Mouse (Mus musculus): ENCODE measurements around the gene Pdhb.

Gene Pdhb
- long read RNA-seq, experiment 1, transcript Pdhb-201 (10 exons, 1,513 nt), result major isoform, 111 of 128 reads
- long read RNA-seq, experiment 1, partial matches to known transcripts, result 11 of 128 reads
- long read RNA-seq, experiment 1, other reads (novel, unspliced or antisense), result 3 of 128 reads
- long read RNA-seq, experiment 2, transcript Pdhb-201 (10 exons, 1,513 nt), result major isoform, 104 of 130 reads
- long read RNA-seq, experiment 2, partial matches to known transcripts, result 15 of 130 reads
- long read RNA-seq, experiment 2, other reads (novel, unspliced or antisense), result 7 of 130 reads

GRCm38 (mm10) chr14:8172507-8173410, at the start of gene Pdhb:
Gene Pdhb (minus strand): TSS chr14:8173025.
- intact Hi-C loops (cut with DNase I), result no loop called here

- intact Hi-C loops (cut with DNase I), result no loop called here
Observed at GRCm38 (mm10) chr14:8222561-8222960, 49.7 kb upstream of the Pdhb start.

GRCm38 (mm10) chr14:8220912-8221311, 48.1 kb upstream of the Pdhb start:
- intact Hi-C loops (cut with DNase I), result no loop called here

- intact Hi-C loops (cut with DNase I), result no loop called here
Observed at GRCm38 (mm10) chr14:8220306-8220705, 47.5 kb upstream of the Pdhb start.

- intact Hi-C loops (cut with DNase I), result no loop called here
Observed at GRCm38 (mm10) chr14:8219876-8220275, 47.1 kb upstream of the Pdhb start.

GRCm38 (mm10) chr14:8218730-8219380, 46.0 kb upstream of the Pdhb start:
- intact Hi-C loops (cut with DNase I), result no loop called here

GRCm38 (mm10) chr14:8218238-8218637, 45.4 kb upstream of the Pdhb start:
- intact Hi-C loops (cut with DNase I), result no loop called here

GRCm38 (mm10) chr14:8216100-8216499, 43.3 kb upstream of the Pdhb start:
- intact Hi-C loops (cut with DNase I), result no loop called here

GRCm38 (mm10) chr14:8215208-8215778, 42.5 kb upstream of the Pdhb start:
- intact Hi-C loops (cut with DNase I), result no loop called here

- intact Hi-C loops (cut with DNase I), result no loop called here
Observed at GRCm38 (mm10) chr14:8214299-8215207, 41.7 kb upstream of the Pdhb start.

- intact Hi-C loops (cut with DNase I), result no loop called here
Observed at GRCm38 (mm10) chr14:8213803-8214224, 41.0 kb upstream of the Pdhb start, which contains the start of gene Kctd6. Gene Kctd6 (plus strand): TSS chr14:8214140.

GRCm38 (mm10) chr14:8212996-8213395, 40.2 kb upstream of the Pdhb start:
- intact Hi-C loops (cut with DNase I), result no loop called here

- intact Hi-C loops (cut with DNase I), result no loop called here
Observed at GRCm38 (mm10) chr14:8209896-8210295, 37.1 kb upstream of the Pdhb start.

GRCm38 (mm10) chr14:8208876-8209275, 36.1 kb upstream of the Pdhb start:
- intact Hi-C loops (cut with DNase I), result no loop called here

GRCm38 (mm10) chr14:8207543-8207942, 34.7 kb upstream of the Pdhb start:
- intact Hi-C loops (cut with DNase I), result no loop called here

GRCm38 (mm10) chr14:8207105-8207504, 34.3 kb upstream of the Pdhb start:
- intact Hi-C loops (cut with DNase I), result no loop called here

GRCm38 (mm10) chr14:8206179-8206910, 33.5 kb upstream of the Pdhb start:
- intact Hi-C loops (cut with DNase I), result no loop called here

- intact Hi-C loops (cut with DNase I), result no loop called here
Observed at GRCm38 (mm10) chr14:8201715-8202114, 28.9 kb upstream of the Pdhb start.

- intact Hi-C loops (cut with DNase I), result no loop called here
Observed at GRCm38 (mm10) chr14:8200769-8201168, 27.9 kb upstream of the Pdhb start.

- intact Hi-C loops (cut with DNase I), result no loop called here
Observed at GRCm38 (mm10) chr14:8192727-8193126, 19.9 kb upstream of the Pdhb start.

Data from adrenal gland (tissue).